Mouse (Mus musculus): ENCODE data around the gene Postn.

DNA sequence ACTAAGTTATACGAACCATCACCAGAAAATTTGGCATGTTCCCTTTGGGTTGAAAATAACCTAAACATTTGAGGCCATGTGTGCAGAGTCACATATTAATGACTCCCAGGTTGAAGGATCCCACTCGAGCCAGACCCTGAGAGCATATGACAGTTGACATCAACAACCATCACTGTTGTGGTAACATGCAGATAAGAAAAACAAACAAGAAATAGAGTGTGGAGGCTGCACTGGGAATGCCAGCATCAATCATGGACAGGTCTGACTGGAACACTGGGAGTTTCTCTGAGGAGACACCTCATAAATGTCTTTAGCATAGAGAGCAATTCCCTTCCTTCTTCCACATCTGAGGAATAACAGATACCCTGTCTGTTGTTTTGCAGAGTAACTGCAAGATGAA is 45.7 kb downstream of the Postn start:
- TF ChIP-seq CTCF (IDR thresholded peaks at IDR 0.05; ENCODE audit: low read depth, low read length) (no peak), GATA1 (IDR thresholded peaks at IDR 0.05; ENCODE audit: borderline replicate concordance, low read length) (no peak)
